Mouse (Mus musculus) forebrain, embryonic 16.5 days (tissue): ENCODE measurements around the gene Gabrg3. TPM values are rescaled to one million over a fixed set of nuclear protein-coding genes. Genes with fewer than 3 reads are reported as not detected.

ENCODE experiments used
- ATAC-seq: fragments of 200-750 bp; cut with Nextera tagmentation; 2 replicates; pipeline ENCODE4 v1.8.0; 2017; ENCODE audit warnings: mild to moderate bottlenecking, moderate library complexity
- H3K27ac ChIP-seq: fragments of 300-500 bp; sonication (generic); 2 replicates; pipeline ENCODE4 v1.5.1; 2014; ENCODE audit warnings: low read length, control low read depth
- H3K27me3 ChIP-seq: fragments of 300-500 bp; sonication (generic); replicated peaks from 2 replicates; pipeline ENCODE4 v1.6.1; 2014; ENCODE audit warnings: low read length; ENCODE audit not compliant: control insufficient read depth, insufficient read depth
- H3K36me3 ChIP-seq: fragments of 300-500 bp; sonication (generic); 2 replicates; pipeline ENCODE4 v1.6.1; 2014; ENCODE audit not compliant: control insufficient read depth, insufficient read depth
- H3K4me1 ChIP-seq: fragments of 300-500 bp; sonication (generic); replicated peaks from 2 replicates; pipeline ENCODE4 v1.6.1; 2014; ENCODE audit warnings: low read length; ENCODE audit not compliant: control insufficient read depth, insufficient read depth
- H3K4me2 ChIP-seq: fragments of 300-500 bp; sonication (generic); 2 replicates; pipeline ENCODE4 v1.6.1; 2014; ENCODE audit warnings: mild to moderate bottlenecking, low read length, control low read depth
- H3K4me3 ChIP-seq: fragments of 300-500 bp; sonication (generic); replicated peaks from 2 replicates; pipeline ENCODE4 v1.5.1; 2014; ENCODE audit warnings: mild to moderate bottlenecking, low read length, control low read depth
- H3K9ac ChIP-seq: fragments of 300-500 bp; sonication (generic); replicated peaks from 2 replicates; pipeline ENCODE4 v1.6.1; 2014; ENCODE audit warnings: low read depth, low read length, control low read depth
- H3K9me3 ChIP-seq: fragments of 300-500 bp; sonication (generic); 2 replicates; pipeline ENCODE4 v1.6.1; 2016; ENCODE audit warnings: low read length; ENCODE audit not compliant: control insufficient read depth
- WGBS: fragments of 180-500 bp; shearing (Covaris S2); extraction: QIAGEN DNeasy Blood & Tissue Kit; methylation state at CpG from one replicate; pipeline ENCODE4 v1.1.7; 2014; 5-methylcytosine and 5-hydroxymethylcytosine counted together
- polyA plus RNA-seq: library from polyadenylated mRNA; unstranded; fragments of >200 nt; fragmentation: Nextera tagmentation; extraction: Ambion mirVana; gene quantifications from 2 replicates; pipeline ENCODE4 v1.2.1, GENCODE M21; 2015

The Gabrg3 gene
- polyA plus RNA-seq, 1 experiment from 2014 or later: 8.1 TPM

- no peak for ATAC-seq
- no peak overlapping the region for H3K4me2 ChIP-seq
- no peak overlapping the region for H3K4me3 ChIP-seq
- H3K9me3 ChIP-seq: no peaks in the 10 kb centered on the region
- no peak overlapping the region for H3K9ac ChIP-seq
- WGBS: 73% methylated on average over 6 of the region's 6 CpGs
- H3K4me1 ChIP-seq: no peaks in the 10 kb centered on the region
- H3K36me3 ChIP-seq: no peaks in the 10 kb centered on the region
- no peaks in the 10 kb centered on the region for H3K27me3 ChIP-seq
- no peak overlapping the region for H3K27ac ChIP-seq
Observed at GRCm38 (mm10) chr7:56729225-56729624, 657.8 kb downstream of the Gabrg3 start.

Other genes with a start within 250 kb of the Gabrg3 start
- gene Gabrb3, start 32.5 kb upstream of the Gabrg3 start, polyA plus RNA-seq: 43.6 and 52.6 TPM in 2 replicates
- 28.7 and 42.1 TPM in 2 replicates for gene Gabra5, start 122.9 kb upstream of the Gabrg3 start, polyA plus RNA-seq